Mouse (Mus musculus) forebrain, postnatal 0 days (tissue): ENCODE measurements around the gene Smap2. TPM values are rescaled to one million over a fixed set of nuclear protein-coding genes. Genes with fewer than 3 reads are reported as not detected.

ENCODE experiments used
- ATAC-seq: fragments of 200-750 bp; cut with Nextera tagmentation; 2 replicates; pipeline ENCODE4 v1.8.0; 2017; ENCODE audit warnings: mild to moderate bottlenecking, moderate library complexity
- DNase-seq: peaks from one replicate; pipeline ENCODE4 v3.0.0-alpha.2; 2015
- H3K27ac ChIP-seq: fragments of 300-500 bp; sonication (generic); 2 replicates; pipeline ENCODE4 v1.5.1; 2014; ENCODE audit warnings: low read depth, mild to moderate bottlenecking, antibody characterized with exemption, low read length, moderate library complexity, mixed read lengths
- H3K27me3 ChIP-seq: fragments of 300-500 bp; sonication (generic); 2 replicates; pipeline ENCODE4 v1.6.1; 2014; ENCODE audit warnings: mild to moderate bottlenecking, low read length, mixed read lengths; ENCODE audit not compliant: insufficient read depth
- H3K36me3 ChIP-seq: fragments of 300-500 bp; sonication (generic); 2 replicates; pipeline ENCODE4 v1.6.1; 2014; ENCODE audit warnings: mild to moderate bottlenecking, moderate library complexity; ENCODE audit not compliant: insufficient read depth
- H3K4me1 ChIP-seq: fragments of 300-500 bp; sonication (generic); 2 replicates; pipeline ENCODE4 v1.6.1; 2014; ENCODE audit warnings: antibody characterized with exemption; ENCODE audit not compliant: insufficient read depth
- H3K4me2 ChIP-seq: fragments of 300-500 bp; sonication (generic); 2 replicates; pipeline ENCODE4 v1.6.1; 2014; ENCODE audit warnings: low read depth, mild to moderate bottlenecking, moderate library complexity
- H3K4me3 ChIP-seq: fragments of 300-500 bp; sonication (generic); 2 replicates; pipeline ENCODE4 v1.5.1; 2014; ENCODE audit warnings: low read depth, low read length, mixed read lengths
- H3K9ac ChIP-seq: fragments of 300-500 bp; sonication (generic); 2 replicates; pipeline ENCODE4 v1.6.1; 2014; ENCODE audit warnings: mild to moderate bottlenecking
- H3K9me3 ChIP-seq: fragments of 300-500 bp; sonication (generic); 2 replicates; pipeline ENCODE4 v1.6.1; 2016; ENCODE audit warnings: low read length
- CTCF ChIP-seq: sonication (generic); IDR thresholded peaks from 2 replicates; pipeline ENCODE4 v1.5.1; 2016; ENCODE audit warnings: antibody characterized with exemption, control low read depth, low read depth
- WGBS: fragments of 180-500 bp; shearing (Covaris S2); extraction: QIAGEN DNeasy Blood & Tissue Kit; methylation state at CpG from one replicate; pipeline ENCODE4 v1.1.7; 2014; 5-methylcytosine and 5-hydroxymethylcytosine counted together
- polyA plus RNA-seq: library from polyadenylated mRNA; unstranded; fragments of >200 nt; fragmentation: Nextera tagmentation; extraction: Ambion mirVana; gene quantifications from 2 replicates; pipeline ENCODE4 v1.2.1, GENCODE M21; 2015
- total RNA-seq: library from RNA; depleted of rRNA; stranded (reverse); fragments of >200 nt; gene quantifications from 2 replicates; pipeline ENCODE4 v1.2.3, GENCODE M21; 2014

The Smap2 gene
- total and polyA plus RNA-seq, 2 experiments from 2014 or later = 49.7 to 92.0 TPM

GRCm38 (mm10) chr4:121020040-121020790 lies 3.2 kb upstream of the Smap2 start:
- H3K4me3 ChIP-seq = no peak overlapping the region
- ATAC-seq = no peak

GRCm38 (mm10) chr4:121018250-121018649 lies 1.2 kb upstream of the Smap2 start:
- H3K9ac ChIP-seq = no peak overlapping the region
- ATAC-seq = no peak
- H3K4me2 ChIP-seq = no peak overlapping the region
- no peak overlapping the region for H3K4me3 ChIP-seq
- H3K4me1 ChIP-seq = 0 out of 2 replicates have a peak, but pooled peaks cover 7% of the 10 kb centered on the region
- H3K27ac ChIP-seq = no peak overlapping the region
- no peaks in the 10 kb centered on the region for H3K9me3 ChIP-seq
- H3K27me3 ChIP-seq = no peaks in the 10 kb centered on the region
- 87% methylated on average over 3 of the region's 3 CpGs for WGBS
- DNase-seq = no peak
- no peak for TF ChIP-seq CTCF
- H3K36me3 ChIP-seq = no peaks in the 10 kb centered on the region

More at GRCm38 (mm10) chr4:121020040-121020790, 3.2 kb upstream of the Smap2 start:
- Histone ChIP-seq H3K4me1 (0 out of 2 replicates have a peak, but pooled peaks cover 3% of the 10 kb centered on the region), H3K27ac (no peak overlapping the region), H3K4me2 (no peak overlapping the region), H3K36me3 (no peaks in the 10 kb centered on the region), H3K27me3 (no peaks in the 10 kb centered on the region), H3K9ac (no peak overlapping the region), H3K9me3 (no peaks in the 10 kb centered on the region)
- no peak for DNase-seq
- TF ChIP-seq CTCF = no peak
- WGBS = 51% methylated on average over 10 of the region's 10 CpGs

- Histone ChIP-seq H3K9ac (peak overlapping the region; percentile 87), H3K36me3 (no peaks in the 10 kb centered on the region), H3K27me3 (no peaks in the 10 kb centered on the region), H3K4me1 (0 out of 2 replicates have a peak, but pooled peaks cover 7% of the 10 kb centered on the region), H3K4me3 (peak overlapping the region; percentile 97), H3K9me3 (no peaks in the 10 kb centered on the region), H3K27ac (peak overlapping the region; percentile 79), H3K4me2 (peak overlapping the region; percentile 59)
- ATAC-seq = peak; percentile 10
- 6% methylated on average over 40 of the region's 40 CpGs for WGBS
- peak; percentile 47 for DNase-seq
- no peak for TF ChIP-seq CTCF
These were observed 787 bp downstream of the Smap2 start for GRCm38 (mm10) chr4:121016021-121016898.

GRCm38 (mm10) chr4:121015268-121015659 lies 1.8 kb downstream of the Smap2 start:
- 76% methylated on average over 7 of the region's 7 CpGs for WGBS
- H3K36me3 ChIP-seq = no peaks in the 10 kb centered on the region
- peak overlapping the region; percentile 97 for H3K4me3 ChIP-seq
- no peak for DNase-seq
- no peak for ATAC-seq
- no peak for TF ChIP-seq CTCF
- H3K27me3 ChIP-seq = no peaks in the 10 kb centered on the region
- peak overlapping the region; percentile 59 for H3K4me2 ChIP-seq
- no peaks in the 10 kb centered on the region for H3K9me3 ChIP-seq
- H3K27ac ChIP-seq = no peak overlapping the region
- H3K4me1 ChIP-seq = 0 out of 2 replicates have a peak, but pooled peaks cover 7% of the 10 kb centered on the region
- peak overlapping the region; percentile 87; the same call in 1 of the 2 replicates for H3K9ac ChIP-seq

- Histone ChIP-seq H3K4me2 (peak overlapping the region; percentile 59), H3K27me3 (no peaks in the 10 kb centered on the region), H3K36me3 (no peaks in the 10 kb centered on the region), H3K4me1 (0 out of 2 replicates have a peak, but pooled peaks cover 7% of the 10 kb centered on the region), H3K4me3 (peak overlapping the region; percentile 97; the same call in 1 of the 2 replicates), H3K27ac (no peak overlapping the region), H3K9me3 (no peaks in the 10 kb centered on the region), H3K9ac (peak overlapping the region; percentile 31; the same call in 1 of the 2 replicates)
- ATAC-seq (no peak), DNase-seq (no peak)
- WGBS = 84% methylated on average over 10 of the region's 10 CpGs
- no peak for TF ChIP-seq CTCF
These were observed 2.3 kb downstream of the Smap2 start for GRCm38 (mm10) chr4:121014594-121015267.

- Histone ChIP-seq H3K9ac (no peak overlapping the region), H3K9me3 (no peaks in the 10 kb centered on the region), H3K27ac (no peak overlapping the region), H3K36me3 (no peaks in the 10 kb centered on the region), H3K4me1 (0 out of 2 replicates have a peak, but pooled peaks cover 7% of the 10 kb centered on the region), H3K4me3 (no peak overlapping the region), H3K4me2 (no peak overlapping the region), H3K27me3 (no peaks in the 10 kb centered on the region)
- DNase-seq (no peak), ATAC-seq (no peak)
- 87% methylated on average over 11 of the region's 11 CpGs for WGBS
- TF ChIP-seq CTCF = no peak
These were observed 6.1 kb downstream of the Smap2 start for GRCm38 (mm10) chr4:121010770-121011549.
